Mouse (Mus musculus) ovary, postnatal 36 days (tissue): ENCODE results near the gene Usf1.

Experiments used
- DNase-seq: peaks from one replicate; pipeline ENCODE4 v3.0.0; 2022; ENCODE audit warnings: low spot score, mixed read lengths

Gene Usf1

DNA sequence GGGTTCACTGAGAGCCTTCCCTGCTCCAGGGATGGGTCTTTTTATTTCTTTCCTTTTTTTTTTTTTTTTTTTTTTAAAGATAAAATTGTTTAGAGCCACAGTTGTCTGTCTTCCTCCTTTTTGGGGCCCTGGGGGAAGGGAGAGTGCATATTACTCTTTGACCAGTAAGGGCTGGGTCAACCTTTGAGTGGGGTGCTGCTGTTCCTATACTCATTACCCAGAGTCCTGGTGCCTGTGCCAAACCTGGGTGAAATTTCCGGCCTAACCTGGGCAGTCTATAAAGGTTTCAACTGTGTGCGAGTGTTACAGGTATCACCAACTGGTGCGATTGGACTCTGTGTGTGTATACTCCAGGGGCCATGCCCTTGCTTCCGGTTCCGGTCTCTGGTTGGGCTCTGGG, 7.5 kb downstream of the Usf1 start, which contains the start of gene Tstd1:
Gene Tstd1 (plus strand): TSS at position 213 of the 400 bp plus-strand sequence.
- DNase-seq: no peak

DNA sequence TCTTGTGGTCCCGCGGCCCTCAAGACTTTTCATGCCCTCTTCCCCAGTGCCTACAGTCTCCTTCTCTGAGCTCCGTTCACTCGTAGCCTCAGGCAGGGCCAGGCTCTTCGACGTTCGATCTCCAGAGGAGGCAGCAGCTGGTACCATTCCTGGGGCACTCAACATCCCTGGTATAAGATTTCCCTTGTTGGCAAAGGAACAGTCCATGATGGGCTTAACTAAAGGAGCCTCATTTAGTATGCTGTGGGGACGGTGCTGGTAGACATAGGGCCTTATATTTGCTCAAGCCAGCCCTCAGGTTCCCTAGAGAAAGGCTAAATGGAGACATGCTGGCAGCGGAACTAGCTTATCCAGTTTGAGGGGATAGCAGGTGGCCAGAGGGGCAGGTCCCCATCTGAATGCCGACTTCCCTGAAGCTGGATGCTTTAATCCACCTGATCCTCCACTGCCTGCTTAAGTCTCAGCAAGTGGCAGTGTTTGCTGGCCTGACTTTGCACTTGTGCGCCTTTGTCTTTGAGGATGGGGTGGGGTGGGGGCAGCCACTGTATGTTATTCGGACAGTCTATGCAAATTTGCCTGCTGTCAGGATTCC, 8.3 kb downstream of the Usf1 start:
- no peak for DNase-seq

DNA sequence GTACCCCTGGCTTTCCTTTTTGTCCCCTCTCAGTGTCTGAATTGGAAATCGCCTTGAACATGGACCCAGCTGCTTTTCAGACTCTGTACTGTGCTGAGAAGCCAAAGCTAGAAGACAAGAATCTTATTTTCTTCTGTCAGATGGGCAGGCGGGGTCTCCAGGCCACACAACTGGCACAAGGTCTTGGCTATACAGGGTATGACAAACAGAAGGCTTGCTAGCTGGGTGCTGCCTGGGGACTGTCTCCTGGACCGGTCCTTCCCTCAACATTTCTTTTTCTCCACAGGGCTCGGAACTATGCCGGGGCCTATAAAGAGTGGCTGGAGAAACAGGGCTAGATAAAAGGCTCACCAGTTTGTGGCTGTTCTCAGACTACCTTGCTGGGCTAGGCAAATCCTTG, 8.8 kb downstream of the Usf1 start:
- no peak for DNase-seq

DNA sequence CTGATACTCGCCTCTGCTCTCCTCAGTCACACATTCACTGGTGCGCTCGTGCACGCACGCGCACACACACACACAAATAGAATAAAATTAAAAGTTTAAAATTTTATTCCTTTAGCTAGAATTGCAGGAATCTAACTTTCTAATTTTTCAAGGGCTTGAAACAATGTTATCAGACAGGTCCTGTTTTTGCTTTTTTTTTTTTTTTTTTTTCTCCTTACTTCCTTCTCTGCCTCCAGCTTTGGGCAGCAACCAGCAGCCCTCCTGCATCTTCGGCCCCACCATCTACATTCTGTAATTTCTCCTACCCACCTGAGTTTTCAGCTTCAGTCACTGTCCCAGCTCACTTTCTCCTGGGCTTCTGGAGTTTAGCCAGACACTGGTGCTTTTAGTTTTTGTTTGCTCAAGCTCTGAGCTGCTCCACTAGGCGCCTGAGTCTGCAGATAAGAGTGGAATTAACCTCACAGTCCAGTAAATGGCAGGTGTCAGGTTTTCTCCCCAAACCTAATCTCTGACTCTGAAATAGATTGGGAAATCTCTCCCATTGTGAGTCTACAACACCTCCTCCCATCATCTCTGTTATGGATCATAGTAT, 11.5 kb downstream of the Usf1 start:
- no peak for DNase-seq

DNA sequence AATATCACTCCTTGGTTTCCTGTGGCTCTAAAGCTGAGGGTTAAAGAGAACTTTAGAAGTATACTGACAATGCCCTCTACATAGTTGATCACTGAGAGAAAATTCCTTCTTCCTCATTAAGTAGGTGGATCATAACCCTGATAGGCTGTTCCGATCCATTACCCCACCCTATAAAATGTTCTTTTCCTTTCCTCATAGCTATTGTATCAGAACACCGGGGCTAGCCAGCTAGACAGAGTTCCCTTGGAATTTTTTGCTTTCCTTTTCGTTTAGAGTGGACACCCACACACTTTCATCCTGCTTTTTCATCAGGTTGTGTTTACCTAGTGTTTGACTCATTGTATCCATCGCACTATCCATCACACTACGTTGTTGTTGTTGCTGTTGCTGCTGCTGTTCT, 13.5 kb downstream of the Usf1 start:
- no peak for DNase-seq

DNA sequence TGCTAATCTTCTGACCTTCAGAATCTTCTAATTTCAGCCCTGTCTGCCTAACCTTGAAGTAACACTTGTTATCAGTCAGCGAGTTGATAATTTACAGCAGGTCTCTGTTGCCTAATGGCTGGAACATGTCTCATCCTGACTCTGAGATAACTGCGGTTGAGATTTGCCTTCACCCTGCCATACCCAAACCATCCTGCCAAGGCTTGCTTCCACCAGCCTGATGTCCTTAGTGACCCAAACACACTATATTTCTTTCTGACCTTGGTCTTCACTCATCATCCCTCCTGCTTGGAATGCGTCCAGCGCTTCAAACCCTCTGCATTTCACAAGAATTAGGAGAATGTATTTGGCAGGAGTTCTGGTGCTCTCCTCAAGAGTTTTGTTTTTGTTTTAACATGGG, 14.0 kb downstream of the Usf1 start:
- peak; percentile 63 for DNase-seq

DNA sequence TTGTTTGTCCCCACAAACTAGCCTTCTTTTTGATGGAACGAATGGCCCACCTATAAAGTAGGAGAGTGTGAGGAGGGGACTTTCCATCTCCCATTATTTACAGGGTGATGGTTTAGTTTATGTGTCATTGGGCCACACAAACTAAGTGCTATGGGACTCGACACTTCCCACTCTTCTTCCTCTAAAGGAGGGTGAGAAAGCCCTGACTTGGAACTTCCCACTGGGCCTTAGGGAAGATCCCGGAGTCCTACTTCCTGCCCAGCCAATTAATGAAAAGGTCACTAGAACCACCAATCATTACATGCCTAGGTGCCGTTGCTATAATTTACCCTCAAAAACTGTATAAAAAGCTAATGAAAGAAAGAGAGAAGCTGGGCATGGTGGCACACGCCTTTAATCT, 21.0 kb downstream of the Usf1 start:
- no peak for DNase-seq

DNA sequence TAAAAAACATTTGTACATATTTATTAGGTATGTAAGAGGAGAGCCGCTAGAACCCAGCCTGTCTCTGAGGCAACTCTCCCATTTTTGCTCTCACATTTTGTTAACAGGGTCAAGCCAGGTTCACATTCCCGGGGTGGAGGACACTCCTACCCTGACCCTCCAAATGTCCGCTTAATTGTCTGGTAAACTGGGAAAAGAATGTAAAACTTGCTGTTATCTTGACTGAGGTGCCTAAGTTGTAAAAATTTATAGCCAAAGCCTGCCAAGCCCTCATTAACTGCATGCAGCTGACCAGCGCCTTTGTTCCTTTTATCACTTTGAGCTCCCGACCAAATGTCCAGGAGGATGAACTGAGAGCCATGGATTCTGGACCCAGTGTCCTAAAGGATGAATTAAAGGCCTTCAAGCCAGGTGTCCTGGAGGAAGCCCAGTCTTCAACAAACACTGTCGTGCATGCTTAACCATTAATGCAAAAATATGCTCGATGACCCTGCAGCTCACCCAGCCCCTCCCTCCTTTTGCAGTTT, 24.2 kb downstream of the Usf1 start:
- no peak for DNase-seq

DNA sequence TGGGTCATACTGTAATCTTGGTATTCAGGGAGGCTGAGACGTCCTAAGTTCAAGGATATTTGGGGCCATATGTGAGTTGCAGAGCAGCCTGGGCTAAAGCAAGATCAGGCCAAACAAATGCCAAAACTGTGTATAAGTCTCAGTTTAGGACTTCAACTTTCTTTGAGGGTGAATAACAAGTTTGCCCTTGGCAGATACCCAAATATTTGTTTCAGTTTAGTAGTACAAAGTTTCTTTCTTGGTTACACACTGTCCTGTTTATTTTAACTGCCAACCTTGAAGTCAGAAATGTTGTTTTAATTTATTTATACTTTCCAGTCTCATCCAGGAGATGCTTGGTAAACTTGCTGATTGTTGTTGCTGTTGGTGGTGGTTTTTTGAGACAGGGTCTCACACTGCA, 24.9 kb downstream of the Usf1 start:
- DNase-seq: no peak

DNA sequence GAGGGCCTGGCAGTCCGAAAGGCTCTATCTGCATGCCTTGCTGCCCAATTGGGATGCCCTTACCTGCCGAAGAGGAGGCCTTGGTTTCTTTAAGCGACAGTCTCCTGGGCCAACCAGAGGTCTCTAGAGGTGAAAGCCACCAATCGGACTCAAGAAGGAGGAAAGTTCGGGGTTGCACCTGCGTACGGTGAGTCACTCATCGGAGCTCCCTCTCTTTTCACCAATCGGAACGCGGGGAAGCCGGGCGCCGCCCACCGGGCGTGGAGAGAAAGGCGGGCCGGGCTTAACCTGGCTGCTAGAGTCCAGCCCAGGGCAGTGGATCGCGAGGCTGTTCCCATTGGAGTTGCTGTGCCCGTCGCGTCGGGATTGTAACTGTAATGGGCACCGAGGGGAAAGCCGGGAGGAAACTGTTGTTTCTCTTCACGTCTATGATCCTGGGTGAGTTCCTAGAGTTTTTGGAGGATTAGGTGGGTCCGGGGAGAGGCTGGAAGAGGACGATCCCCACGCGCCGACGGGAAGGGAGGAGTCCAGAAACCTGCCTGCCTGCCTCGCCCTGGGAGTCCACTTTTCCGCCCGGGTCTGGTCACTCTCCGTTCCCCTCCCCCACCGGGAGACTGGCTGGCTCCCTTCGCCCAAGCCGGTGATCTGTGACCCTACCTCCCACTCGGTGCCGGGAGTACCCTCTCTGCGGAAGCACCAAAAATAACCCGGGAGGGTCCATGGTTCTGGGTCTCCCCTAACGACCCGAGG, 26.3 kb downstream of the Usf1 start, which contains the start of gene F11r:
Gene F11r (plus strand): TSS at position 272 of the 750 bp plus-strand sequence.
- DNase-seq: peak; percentile 89

DNA sequence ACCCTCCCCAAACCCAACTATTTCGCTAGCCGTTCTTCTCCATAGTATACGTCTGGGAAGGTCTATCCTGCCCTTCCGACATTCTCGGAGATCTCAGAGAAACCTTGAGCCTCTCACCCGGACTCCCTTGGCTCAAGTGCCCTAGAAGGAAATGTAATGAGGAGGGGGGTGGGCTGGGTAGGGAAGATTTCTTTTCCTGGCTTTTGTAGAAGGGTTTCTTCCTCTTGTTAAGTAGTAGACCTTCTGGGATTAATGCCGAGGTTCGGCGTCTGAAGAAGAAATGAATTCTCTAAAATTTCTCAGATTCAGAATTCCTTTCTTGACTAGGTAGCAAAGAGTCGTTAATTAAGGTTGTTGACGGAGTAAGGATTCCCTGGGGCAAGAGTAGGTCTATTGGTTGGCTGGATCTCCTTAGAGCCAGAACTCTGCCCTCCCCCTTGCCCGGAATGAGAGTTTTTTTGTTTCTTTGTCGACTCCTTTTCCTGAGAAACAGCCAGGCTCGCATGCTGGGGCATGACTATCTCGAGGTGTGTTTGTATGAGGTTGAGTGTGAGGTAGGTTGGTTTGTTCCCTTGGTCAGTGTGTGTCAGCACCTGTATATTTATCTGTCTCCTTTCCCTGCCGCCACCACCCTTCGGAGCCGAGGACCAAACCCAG, 27.0 kb downstream of the Usf1 start:
- no peak for DNase-seq

DNA sequence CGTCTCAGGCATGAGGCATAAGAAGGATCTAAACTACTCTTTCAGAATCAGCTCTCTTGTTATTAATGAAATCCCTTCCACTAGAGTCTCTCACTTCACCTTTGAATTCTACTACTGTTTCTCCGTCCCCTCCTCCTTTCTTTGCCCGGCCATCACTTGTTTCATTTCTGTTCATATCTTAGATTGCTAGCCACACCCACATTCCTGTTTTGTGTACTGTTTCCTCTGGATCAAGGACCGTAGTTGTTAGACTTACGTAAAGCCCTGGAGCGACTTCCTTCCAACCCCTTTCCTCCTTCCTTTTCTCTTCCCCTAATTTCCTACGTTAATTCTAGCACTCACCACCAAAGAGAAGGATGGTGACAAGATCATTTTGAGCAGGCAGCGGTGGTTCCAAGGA, 28.0 kb downstream of the Usf1 start:
- no peak for DNase-seq

DNA sequence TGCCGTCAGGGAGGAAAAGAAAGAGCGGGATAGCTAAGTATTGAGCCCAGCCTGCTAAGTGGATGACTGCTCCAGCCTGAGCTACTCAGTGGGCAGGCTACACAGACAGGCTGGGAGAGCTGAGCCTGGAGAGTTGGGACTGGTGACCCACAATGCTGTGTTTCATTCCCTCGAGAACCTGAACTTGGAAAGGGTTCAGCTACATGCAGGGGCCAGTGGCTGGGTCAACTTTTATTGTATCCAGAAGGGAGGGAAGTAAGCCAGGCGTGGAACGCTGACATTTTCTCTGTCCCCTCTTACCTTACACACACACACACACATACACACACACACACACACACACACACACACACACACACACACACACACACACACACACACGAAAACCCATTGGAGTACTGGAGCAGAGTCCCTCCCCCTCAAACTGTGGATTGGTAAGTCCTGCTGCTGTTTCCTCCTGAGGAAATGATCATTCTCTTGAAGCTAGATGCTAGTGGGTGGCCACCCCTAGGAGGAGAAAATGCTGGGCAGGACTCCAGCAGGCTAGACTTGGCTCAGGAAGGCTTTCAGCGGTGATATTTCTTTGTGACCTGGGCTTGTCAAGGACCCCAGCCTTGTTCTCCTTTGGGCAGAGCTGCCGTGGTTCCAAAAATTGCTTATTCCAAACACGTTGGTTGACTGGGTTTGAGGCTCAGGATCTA, 29.1 kb downstream of the Usf1 start:
- DNase-seq: peak; percentile 59

DNA sequence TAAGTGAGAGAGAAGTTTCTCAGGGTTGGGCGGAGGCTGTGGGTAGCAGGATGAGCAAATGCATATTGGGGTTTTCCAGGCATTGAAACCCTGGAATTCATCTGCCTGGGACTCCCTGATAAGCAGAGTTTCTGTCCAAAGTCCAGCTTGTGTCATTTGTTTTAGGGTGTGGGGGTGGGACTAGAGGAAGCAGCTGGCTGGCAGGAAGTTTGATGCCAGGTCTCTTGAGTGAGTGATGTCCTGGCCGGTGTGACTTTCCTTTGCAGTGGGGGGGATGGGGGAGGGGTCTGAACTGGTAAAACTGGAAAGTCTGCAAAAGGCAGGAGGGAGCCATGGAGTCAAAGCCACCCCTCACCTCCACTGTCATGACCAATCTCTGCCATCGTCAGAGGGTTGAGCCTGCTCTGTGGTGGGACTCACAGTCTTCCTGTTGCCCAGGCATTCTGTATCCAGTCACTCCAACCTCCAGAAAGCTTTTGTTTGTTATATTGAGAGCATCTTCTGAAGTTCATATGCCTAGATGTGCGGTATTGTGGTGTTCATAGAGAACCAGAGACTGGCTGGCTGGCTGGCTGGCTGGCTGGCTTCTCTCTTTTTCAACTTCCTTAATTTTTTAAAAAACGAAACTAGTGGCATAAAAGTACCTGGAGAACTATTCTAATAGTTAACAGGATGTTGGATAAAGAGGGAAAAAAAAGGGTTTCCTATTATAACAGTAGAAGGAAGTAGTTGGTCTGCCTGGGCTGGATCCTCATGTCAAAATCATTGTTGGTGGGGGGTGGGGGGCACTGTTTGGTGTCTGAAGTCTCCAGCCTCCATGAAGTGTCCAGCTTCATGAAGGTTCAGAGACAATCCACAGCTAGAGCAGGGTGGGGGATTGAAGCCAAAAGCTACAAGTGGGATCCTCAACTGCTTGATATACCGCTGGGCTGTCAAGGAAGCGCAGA, 30.6 kb downstream of the Usf1 start:
- no peak for DNase-seq

DNA sequence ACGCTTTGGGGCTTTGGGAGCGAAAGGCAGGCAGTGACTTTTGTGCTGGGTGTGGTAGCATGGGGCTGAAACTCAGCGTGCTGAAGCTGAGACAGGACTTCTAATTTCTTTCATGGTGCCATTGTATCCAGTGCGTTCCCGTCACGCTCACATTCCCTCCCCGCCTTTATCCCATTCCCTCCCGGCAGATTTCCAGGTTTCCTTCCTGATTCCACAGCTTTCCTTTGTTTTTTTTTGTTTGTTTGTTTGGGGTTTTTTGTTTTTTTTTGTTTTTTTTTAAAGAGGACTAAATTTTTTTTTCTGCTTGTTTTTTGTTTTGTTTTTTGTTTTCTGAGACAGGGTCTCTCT, 31.3 kb downstream of the Usf1 start:
- DNase-seq: no peak

DNA sequence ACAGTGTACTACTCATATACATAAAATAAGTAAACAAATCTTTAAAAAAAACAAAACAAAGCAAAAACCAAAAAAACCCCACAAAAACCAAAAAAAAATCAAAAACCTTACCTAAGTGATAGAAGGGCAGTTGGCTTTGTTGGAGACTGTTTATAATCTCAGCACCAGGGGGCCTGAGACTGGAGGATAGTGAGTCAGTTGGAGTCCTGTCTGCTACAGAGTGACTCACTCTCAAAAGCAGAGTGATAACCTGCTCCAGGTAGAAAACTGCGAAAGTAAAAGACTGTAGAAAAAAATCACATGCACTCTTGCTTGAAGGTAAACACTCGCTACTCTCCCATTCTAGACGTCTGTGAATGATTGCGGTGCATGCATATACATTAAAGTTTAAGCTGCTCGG, 33.9 kb downstream of the Usf1 start:
- no peak for DNase-seq

DNA sequence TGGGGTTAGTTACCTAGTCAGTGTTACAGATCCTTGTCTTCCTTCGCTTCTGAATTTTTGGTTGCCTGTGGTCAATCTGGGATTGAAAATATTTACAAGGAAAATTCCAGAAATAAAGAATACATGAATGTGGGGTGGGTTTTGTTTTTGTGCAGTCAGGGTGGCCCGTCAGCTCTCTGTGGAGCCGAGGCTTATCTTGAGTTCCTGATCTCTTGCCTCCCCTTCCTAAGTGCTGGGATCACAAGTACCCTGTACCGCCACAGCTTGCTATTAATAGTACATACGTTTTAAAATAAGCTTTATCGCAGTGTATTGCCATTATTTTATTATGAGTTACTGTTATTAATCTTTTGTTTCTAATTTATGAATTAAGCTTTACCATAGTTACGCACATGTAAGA, 35.7 kb downstream of the Usf1 start:
- no peak for DNase-seq

DNA sequence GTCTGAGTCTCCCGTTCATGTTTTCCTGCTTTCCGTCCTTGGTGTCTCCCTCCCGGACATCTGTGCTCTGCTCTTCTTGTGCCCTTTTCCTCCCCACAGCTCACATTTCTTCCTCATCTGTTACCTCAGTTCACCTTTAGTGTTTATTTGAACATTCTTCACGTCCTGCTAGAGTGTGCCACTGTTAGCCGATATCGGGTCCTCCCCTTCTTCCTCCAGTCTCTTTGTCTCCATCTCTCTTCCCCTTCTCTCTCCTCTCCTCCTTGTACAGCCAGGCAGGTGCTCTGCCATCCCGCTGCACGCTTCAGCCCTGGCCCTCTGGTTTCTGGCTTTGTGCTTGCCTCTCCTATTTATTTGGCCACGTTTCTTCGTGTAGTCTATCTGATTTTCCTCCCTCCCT, 36.6 kb downstream of the Usf1 start:
- DNase-seq: no peak

DNA sequence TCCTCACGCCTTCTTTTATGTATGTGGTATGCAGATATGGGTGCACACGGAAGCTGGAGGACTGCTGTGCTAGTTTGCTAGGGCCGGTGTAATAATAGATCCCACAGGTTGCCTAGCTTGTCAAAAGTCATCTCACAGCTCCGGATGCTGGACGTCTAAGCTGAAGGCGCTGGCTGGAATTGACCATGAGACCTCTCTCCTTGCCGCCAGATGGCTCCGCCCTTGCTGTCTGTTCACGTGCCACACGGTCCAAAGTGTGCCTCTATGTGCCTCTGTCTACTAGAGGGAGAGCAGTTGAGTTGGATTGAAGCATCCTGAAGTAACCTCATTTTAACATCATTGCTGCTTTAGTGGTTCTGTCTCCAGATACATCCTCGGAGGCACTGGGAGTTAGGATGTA, 38.9 kb downstream of the Usf1 start:
- DNase-seq: no peak

DNA sequence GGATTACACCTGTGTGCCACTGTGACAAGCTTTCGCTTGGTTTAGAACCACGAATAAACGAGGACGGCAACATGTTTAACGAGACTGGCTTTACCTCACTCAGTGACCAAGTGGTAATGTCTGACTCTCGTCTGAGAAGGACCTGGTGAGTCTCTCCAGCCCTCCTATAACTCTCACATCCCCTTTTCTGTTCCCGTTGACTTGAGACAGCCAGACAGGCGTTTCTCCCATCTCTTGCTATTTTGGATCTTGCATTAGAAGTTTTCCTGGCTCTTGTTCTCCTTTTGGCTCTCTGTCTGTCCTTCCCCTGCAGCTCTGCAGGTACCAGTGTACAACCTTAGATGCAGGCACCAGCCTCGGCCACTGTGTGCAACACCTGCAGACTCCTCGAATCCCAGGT, 39.9 kb downstream of the Usf1 start:
- no peak for DNase-seq

DNA sequence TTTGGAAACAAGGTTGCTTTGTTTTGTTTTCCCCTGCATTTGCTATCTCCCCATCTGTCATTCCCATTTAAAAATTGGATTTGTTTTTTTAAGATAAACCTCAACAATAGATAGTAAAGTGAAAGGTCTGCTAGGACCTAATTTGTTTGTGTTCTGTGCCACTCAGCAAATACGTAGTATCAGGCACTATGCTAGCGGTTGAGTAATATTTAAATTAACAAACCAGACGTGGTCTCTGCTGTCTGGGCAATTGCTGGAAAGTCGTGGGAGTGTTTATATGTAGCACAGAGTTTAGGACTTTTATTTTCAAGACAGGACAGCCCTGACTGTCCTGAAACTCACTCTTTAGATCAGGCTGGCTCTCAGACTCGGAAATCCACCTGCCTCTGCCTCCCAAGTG, 41.4 kb downstream of the Usf1 start:
- DNase-seq: no peak
